Mouse (Mus musculus) urinary bladder, adult 18-20 months (tissue): Measurements from ENCODE around the gene Olfr1396.
A peak's percentile ranks its signal among the peaks of the same experiment; 100 is the strongest.
"Not testable (repeated sequence)": the region's sequence is repeated elsewhere in the genome, so short reads cannot be mapped to it uniquely, and the experiment has no call there.

Experiments
- DNase-seq, 2 experiments: peaks; one replicate each; pipeline ENCODE4 v3.0.0; 2022; ENCODE audit warnings: low spot score in 2 of 2, mixed read lengths in 2 of 2

Olfr1396 gene

GRCm38 (mm10) chr11:49090551-49090950 lies 24.1 kb downstream of the Olfr1396 start:
- no peak for DNase-seq

- DNase-seq, result no peak
Measured at GRCm38 (mm10) chr11:49089735-49090507, 24.8 kb downstream of the Olfr1396 start.

GRCm38 (mm10) chr11:49088990-49089652 lies 25.6 kb downstream of the Olfr1396 start:
- DNase-seq, result no peak

GRCm38 (mm10) chr11:49087830-49088616 lies 26.7 kb downstream of the Olfr1396 start:
- peak in 1 of 2 experiments; percentile 11 for DNase-seq

GRCm38 (mm10) chr11:49086858-49087361 lies 27.8 kb downstream of the Olfr1396 start:
- no peak for DNase-seq

GRCm38 (mm10) chr11:49084875-49085274 lies 29.8 kb downstream of the Olfr1396 start:
- no peak for DNase-seq

GRCm38 (mm10) chr11:49084385-49084784 lies 30.3 kb downstream of the Olfr1396 start:
- no peak for DNase-seq

- DNase-seq, result no peak
Measured at GRCm38 (mm10) chr11:49083808-49084207, 30.9 kb downstream of the Olfr1396 start.

- DNase-seq, result no peak
Measured at GRCm38 (mm10) chr11:49083146-49083545, 31.5 kb downstream of the Olfr1396 start.

- no peak for DNase-seq
Measured at GRCm38 (mm10) chr11:49081886-49082285, 32.8 kb downstream of the Olfr1396 start.

- no peak for DNase-seq
Measured at GRCm38 (mm10) chr11:49081356-49081755, 33.3 kb downstream of the Olfr1396 start.

GRCm38 (mm10) chr11:49080636-49081035 lies 34.0 kb downstream of the Olfr1396 start:
- DNase-seq, result no peak

- no peak for DNase-seq
Measured at GRCm38 (mm10) chr11:49078719-49079118, 36.0 kb downstream of the Olfr1396 start.

GRCm38 (mm10) chr11:49077012-49077411 lies 37.7 kb downstream of the Olfr1396 start:
- DNase-seq, result no peak

GRCm38 (mm10) chr11:49076001-49076757 lies 38.5 kb downstream of the Olfr1396 start, which contains the start of gene Ifi47:
Gene Ifi47, plus strand, starts transcription at chr11:49076587.
- not testable (repeated sequence) for DNase-seq

- no peak for DNase-seq
Measured at GRCm38 (mm10) chr11:49068358-49068757, 46.3 kb downstream of the Olfr1396 start.

GRCm38 (mm10) chr11:49063713-49064469 lies 50.8 kb downstream of the Olfr1396 start, which contains the start of gene Tgtp2:
Gene Tgtp2, minus strand, starts transcription at chr11:49064206.
- DNase-seq, result not testable (repeated sequence)

GRCm38 (mm10) chr11:49061865-49062264 lies 52.8 kb downstream of the Olfr1396 start:
- not testable (repeated sequence) for DNase-seq

GRCm38 (mm10) chr11:49060061-49060460 lies 54.6 kb downstream of the Olfr1396 start:
- DNase-seq, result not testable (repeated sequence)
